Mouse (Mus musculus): ENCODE data around the gene Gm7138. TPM values are rescaled to one million over a fixed set of nuclear protein-coding genes. Genes with fewer than 3 reads are reported as not detected.
A peak's percentile ranks its signal among the peaks of the same experiment; 100 is the strongest.
"Not testable (repeated sequence)": the region's sequence is repeated elsewhere in the genome, so short reads cannot be mapped to it uniquely, and the experiment has no call there.

Gm7138 gene
- polyA plus RNA-seq, 1 experiment from 2014 or later: not detected

GRCm38 (mm10) chr10:77787876-77788275 is 11.1 kb upstream of the Gm7138 start, which contains the start of gene Gm7137:
TSS of gene Gm7137 (minus strand) at chr10:77788200.
- not testable (repeated sequence) for H3K9me3 ChIP-seq; DNase-seq (ENCODE audit: extremely low spot score, low spot score); H3K4me1 ChIP-seq; H3K27me3 ChIP-seq (ENCODE audit: poor library complexity, severe bottlenecking); H3K4me3 ChIP-seq; H3K36me3 ChIP-seq (replicated peaks); H3K27ac ChIP-seq
- 71% methylated on average over 1 of the region's 1 CpGs for WGBS

- not testable (repeated sequence) for H3K4me3 ChIP-seq; H3K27ac ChIP-seq; H3K27me3 ChIP-seq (ENCODE audit: poor library complexity, severe bottlenecking); H3K36me3 ChIP-seq (replicated peaks); DNase-seq (ENCODE audit: extremely low spot score, low spot score); H3K9me3 ChIP-seq; H3K4me1 ChIP-seq
- WGBS: 89% methylated on average over 3 of the region's 3 CpGs
Observed at GRCm38 (mm10) chr10:77783396-77783795, 6.7 kb upstream of the Gm7138 start.

GRCm38 (mm10) chr10:77782442-77782841 is 5.7 kb upstream of the Gm7138 start, which contains the start of gene Gm3250:
TSS of gene Gm3250 (minus strand) at chr10:77782542.
- not testable (repeated sequence) for H3K27me3 ChIP-seq (ENCODE audit: poor library complexity, severe bottlenecking); H3K9me3 ChIP-seq; H3K4me1 ChIP-seq; H3K27ac ChIP-seq; H3K36me3 ChIP-seq (replicated peaks); H3K4me3 ChIP-seq; DNase-seq (ENCODE audit: extremely low spot score, low spot score)
- WGBS: 22% methylated on average over 1 of the region's 1 CpGs

GRCm38 (mm10) chr10:77772142-77772541 is 4.6 kb downstream of the Gm7138 start:
- H3K27ac ChIP-seq; H3K36me3 ChIP-seq (replicated peaks); DNase-seq (ENCODE audit: extremely low spot score, low spot score); H3K4me1 ChIP-seq; H3K27me3 ChIP-seq (ENCODE audit: poor library complexity, severe bottlenecking); H3K9me3 ChIP-seq; H3K4me3 ChIP-seq: not testable (repeated sequence)
- WGBS: 88% methylated on average over 3 of the region's 3 CpGs

GRCm38 (mm10) chr10:77771225-77771624 is 5.5 kb downstream of the Gm7138 start, which contains the start of gene Gm3238:
TSS of gene Gm3238 (minus strand) at chr10:77771325.
- whole genome bisulfite sequencing: 82% methylated on average over 1 of the region's 1 CpGs
- H3K27me3 ChIP-seq (ENCODE audit: poor library complexity, severe bottlenecking); DNase-seq (ENCODE audit: extremely low spot score, low spot score); H3K27ac ChIP-seq; H3K4me1 ChIP-seq; H3K4me3 ChIP-seq; H3K36me3 ChIP-seq (replicated peaks); H3K9me3 ChIP-seq: not testable (repeated sequence)

- no peak for DNase-seq (ENCODE audit: extremely low spot score, low spot score)
- no peaks in the 10 kb centered on the region for H3K27me3 ChIP-seq (ENCODE audit: poor library complexity, severe bottlenecking)
- H3K9me3 ChIP-seq: no peaks in the 10 kb centered on the region
- no peaks in the 10 kb centered on the region for H3K4me1 ChIP-seq
- no peak overlapping the region for H3K4me3 ChIP-seq
- no peak overlapping the region for H3K27ac ChIP-seq
- H3K36me3 ChIP-seq (replicated peaks): no peaks in the 10 kb centered on the region
- WGBS: 82% methylated on average over 1 of the region's 1 CpGs
Observed at GRCm38 (mm10) chr10:77769727-77770126, 7.0 kb downstream of the Gm7138 start.

- not testable (repeated sequence) for H3K4me1 ChIP-seq; H3K4me3 ChIP-seq; H3K36me3 ChIP-seq (replicated peaks); H3K27ac ChIP-seq; DNase-seq (ENCODE audit: extremely low spot score, low spot score); H3K27me3 ChIP-seq (ENCODE audit: poor library complexity, severe bottlenecking); H3K9me3 ChIP-seq
- WGBS: 43% methylated on average over 1 of the region's 1 CpGs
Observed at GRCm38 (mm10) chr10:77759582-77759981, 17.2 kb downstream of the Gm7138 start, which contains the start of gene Gm3233. TSS of gene Gm3233 (minus strand) at chr10:77759682.

GRCm38 (mm10) chr10:77753448-77753847 is 23.3 kb downstream of the Gm7138 start:
- Histone ChIP-seq H3K4me3 (no peak overlapping the region), H3K27me3 (ENCODE audit: poor library complexity, severe bottlenecking) (no peaks in the 10 kb centered on the region), H3K36me3 (replicated peaks) (no peaks in the 10 kb centered on the region), H3K9me3 (no peaks in the 10 kb centered on the region), H3K27ac (no peak overlapping the region), H3K4me1 (peaks cover 9% of the 10 kb centered on the region)
- DNase-seq (ENCODE audit: extremely low spot score, low spot score): no peak

- H3K9me3 ChIP-seq; H3K27ac ChIP-seq; H3K36me3 ChIP-seq (replicated peaks); H3K27me3 ChIP-seq (ENCODE audit: poor library complexity, severe bottlenecking); DNase-seq (ENCODE audit: extremely low spot score, low spot score); H3K4me3 ChIP-seq; H3K4me1 ChIP-seq: not testable (repeated sequence)
- 68% methylated on average over 3 of the region's 3 CpGs for WGBS
Observed at GRCm38 (mm10) chr10:77752312-77752711, 24.4 kb downstream of the Gm7138 start.

GRCm38 (mm10) chr10:77751254-77751653 is 25.5 kb downstream of the Gm7138 start, which contains the start of gene Gm9736:
TSS of gene Gm9736 (minus strand) at chr10:77751354.
- WGBS: 67% methylated on average over 1 of the region's 1 CpGs
- H3K27ac ChIP-seq: 0 out of 2 replicates have a peak within 1 kb of the TSS, but pooled peaks have one; percentile 20
- not testable (repeated sequence) for DNase-seq (ENCODE audit: extremely low spot score, low spot score); H3K4me3 ChIP-seq; H3K9me3 ChIP-seq; H3K36me3 ChIP-seq (replicated peaks); H3K27me3 ChIP-seq (ENCODE audit: poor library complexity, severe bottlenecking); H3K4me1 ChIP-seq

GRCm38 (mm10) chr10:77750686-77751085 is 26.1 kb downstream of the Gm7138 start:
- DNase-seq (ENCODE audit: extremely low spot score, low spot score); H3K9me3 ChIP-seq: not testable (repeated sequence)
- WGBS: 81% methylated on average over 1 of the region's 1 CpGs

GRCm38 (mm10) chr10:77741924-77742688 is 34.6 kb downstream of the Gm7138 start, which contains the start of gene Gm18596:
TSS of gene Gm18596 (minus strand) at chr10:77742638.
- Histone ChIP-seq H3K4me1 (peaks cover 32% of the 10 kb centered on the region), H3K27ac (peak within 1 kb of the TSS; percentile 60; the same call in 1 of the 2 replicates)
- not testable (repeated sequence) for DNase-seq (ENCODE audit: extremely low spot score, low spot score); H3K9me3 ChIP-seq; H3K36me3 ChIP-seq (replicated peaks); H3K4me3 ChIP-seq; H3K27me3 ChIP-seq (ENCODE audit: poor library complexity, severe bottlenecking)
- WGBS: 52% methylated on average over 5 of the region's 5 CpGs

More at GRCm38 (mm10) chr10:77750686-77751085, 26.1 kb downstream of the Gm7138 start:
- H3K36me3 ChIP-seq (replicated peaks); H3K27me3 ChIP-seq (ENCODE audit: poor library complexity, severe bottlenecking); H3K4me3 ChIP-seq; H3K4me1 ChIP-seq: not testable (repeated sequence)
- 0 out of 2 replicates have a peak overlapping the region, but pooled peaks have one; percentile 20 for H3K27ac ChIP-seq

GRCm38 (mm10) chr10:77738929-77739328 is 37.8 kb downstream of the Gm7138 start:
- H3K36me3 ChIP-seq (replicated peaks): no peaks in the 10 kb centered on the region
- DNase-seq (ENCODE audit: extremely low spot score, low spot score): no peak
- H3K27ac ChIP-seq: no peak overlapping the region
- H3K4me3 ChIP-seq: no peak overlapping the region
- peaks cover 12% of the 10 kb centered on the region for H3K9me3 ChIP-seq
- peaks cover 37% of the 10 kb centered on the region for H3K4me1 ChIP-seq
- H3K27me3 ChIP-seq (ENCODE audit: poor library complexity, severe bottlenecking): no peaks in the 10 kb centered on the region
- 89% methylated on average over 4 of the region's 4 CpGs for WGBS
